Mouse (Mus musculus) lung, adult 2 months (tissue): ENCODE measurements around the gene Fgd1.

ENCODE experiments used
- CTCF ChIP-seq: fragments of 200-500 bp; IDR thresholded peaks from 2 replicates; pipeline ENCODE4 v1.5.1; 2011; ENCODE audit warnings: mild to moderate bottlenecking, low read length, control low read depth; ENCODE audit not compliant: insufficient read depth
- POLR2A ChIP-seq: fragments of 200-500 bp; IDR thresholded peaks from 2 replicates; pipeline ENCODE4 v1.6.1; 2011; ENCODE audit warnings: low read depth, mild to moderate bottlenecking, control low read depth, low read length, borderline replicate concordance; ENCODE audit errors: extremely low read depth

DNA sequence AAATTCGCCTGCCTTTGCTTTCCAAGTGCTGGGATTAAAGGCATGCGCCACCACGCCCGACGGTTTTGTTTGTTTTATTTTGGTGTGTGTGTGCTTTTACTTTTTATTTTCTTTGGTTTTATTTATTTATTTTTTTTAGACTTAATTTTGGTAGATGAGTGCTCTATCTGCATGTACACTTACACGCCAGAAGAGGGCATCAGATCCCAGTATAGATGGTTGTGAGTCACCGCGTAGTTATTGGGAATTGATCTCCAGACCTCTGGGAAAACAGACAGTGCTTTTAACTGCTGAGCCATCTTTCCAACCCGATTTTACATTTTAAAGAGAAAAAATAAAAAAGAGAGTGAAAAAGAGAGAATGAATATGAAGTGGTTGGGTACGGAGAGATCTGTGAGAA, 86.8 kb downstream of the Fgd1 start:
- TF ChIP-seq CTCF (no peak), POLR2A (no peak)
